Mouse (Mus musculus) heart, postnatal 0 days (tissue): ENCODE measurements around the gene Trim56. TPM values are rescaled to one million over a fixed set of nuclear protein-coding genes. Genes with fewer than 3 reads are reported as not detected.

ENCODE experiments used
- ATAC-seq: fragments of 200-750 bp; cut with Nextera tagmentation; 2 replicates; pipeline ENCODE4 v1.8.0; 2017; ENCODE audit warnings: low read depth, moderate number of reproducible peaks, moderate library complexity; ENCODE audit not compliant: insufficient read depth
- DNase-seq: peaks from one replicate; pipeline ENCODE4 v3.0.0-alpha.2; 2016; ENCODE audit warnings: low spot score
- H3K27ac ChIP-seq: fragments of 300-500 bp; sonication (generic); 2 replicates; pipeline ENCODE4 v1.5.1; 2014; ENCODE audit warnings: low read depth, mild to moderate bottlenecking
- H3K27me3 ChIP-seq: fragments of 300-500 bp; sonication (generic); 2 replicates; pipeline ENCODE4 v1.6.1; 2014; ENCODE audit warnings: low read length, mixed read lengths; ENCODE audit not compliant: control insufficient read depth, insufficient read depth
- H3K36me3 ChIP-seq: fragments of 300-500 bp; sonication (generic); replicated peaks from 2 replicates; pipeline ENCODE4 v1.6.1; 2014; ENCODE audit warnings: low read length, mixed read lengths; ENCODE audit not compliant: control insufficient read depth, insufficient read depth
- H3K4me1 ChIP-seq: fragments of 300-500 bp; sonication (generic); 2 replicates; pipeline ENCODE4 v1.6.1; 2014; ENCODE audit warnings: antibody characterized with exemption; ENCODE audit not compliant: control insufficient read depth, insufficient read depth
- H3K4me2 ChIP-seq: fragments of 300-500 bp; sonication (generic); 2 replicates; pipeline ENCODE4 v1.6.1; 2014; ENCODE audit warnings: low read depth, mild to moderate bottlenecking, low read length, moderate library complexity
- H3K4me3 ChIP-seq: fragments of 300-500 bp; sonication (generic); 2 replicates; pipeline ENCODE4 v1.5.1; 2014; ENCODE audit warnings: low read depth, low read length
- H3K9ac ChIP-seq: fragments of 300-500 bp; sonication (generic); replicated peaks from 2 replicates; pipeline ENCODE4 v1.6.1; 2014; ENCODE audit warnings: low read depth, low read length, mixed read lengths
- H3K9me3 ChIP-seq: fragments of 300-500 bp; sonication (generic); replicated peaks from 2 replicates; pipeline ENCODE4 v1.6.1; 2016; ENCODE audit warnings: low read length; ENCODE audit not compliant: control insufficient read depth
- CTCF ChIP-seq: IDR thresholded peaks from 2 replicates; pipeline ENCODE4 v1.5.1; 2016; ENCODE audit warnings: antibody characterized with exemption, control low read depth, low read depth
- EP300 ChIP-seq: IDR thresholded peaks from 2 replicates; pipeline ENCODE4 v1.6.1; 2016; ENCODE audit warnings: antibody characterized with exemption, low read depth
- WGBS: fragments of 180-500 bp; shearing (Covaris S2); extraction: QIAGEN DNeasy Blood & Tissue Kit; methylation state at CpG from one replicate; pipeline ENCODE4 v1.1.7; 2014; 5-methylcytosine and 5-hydroxymethylcytosine counted together
- polyA plus RNA-seq: library from polyadenylated mRNA; unstranded; fragments of >200 nt; fragmentation: Nextera tagmentation; extraction: Ambion mirVana; gene quantifications from 2 replicates; pipeline ENCODE4 v1.2.1, GENCODE M21; 2015
- total RNA-seq: library from RNA; depleted of rRNA; stranded (reverse); fragments of >200 nt; gene quantifications from 2 replicates; pipeline ENCODE4 v1.2.3, GENCODE M21; 2014; ENCODE audit warnings: low replicate concordance

Trim56 gene
- total and polyA plus RNA-seq, 2 experiments from 2014 or later = 4.9 to 15.1 TPM

DNA sequence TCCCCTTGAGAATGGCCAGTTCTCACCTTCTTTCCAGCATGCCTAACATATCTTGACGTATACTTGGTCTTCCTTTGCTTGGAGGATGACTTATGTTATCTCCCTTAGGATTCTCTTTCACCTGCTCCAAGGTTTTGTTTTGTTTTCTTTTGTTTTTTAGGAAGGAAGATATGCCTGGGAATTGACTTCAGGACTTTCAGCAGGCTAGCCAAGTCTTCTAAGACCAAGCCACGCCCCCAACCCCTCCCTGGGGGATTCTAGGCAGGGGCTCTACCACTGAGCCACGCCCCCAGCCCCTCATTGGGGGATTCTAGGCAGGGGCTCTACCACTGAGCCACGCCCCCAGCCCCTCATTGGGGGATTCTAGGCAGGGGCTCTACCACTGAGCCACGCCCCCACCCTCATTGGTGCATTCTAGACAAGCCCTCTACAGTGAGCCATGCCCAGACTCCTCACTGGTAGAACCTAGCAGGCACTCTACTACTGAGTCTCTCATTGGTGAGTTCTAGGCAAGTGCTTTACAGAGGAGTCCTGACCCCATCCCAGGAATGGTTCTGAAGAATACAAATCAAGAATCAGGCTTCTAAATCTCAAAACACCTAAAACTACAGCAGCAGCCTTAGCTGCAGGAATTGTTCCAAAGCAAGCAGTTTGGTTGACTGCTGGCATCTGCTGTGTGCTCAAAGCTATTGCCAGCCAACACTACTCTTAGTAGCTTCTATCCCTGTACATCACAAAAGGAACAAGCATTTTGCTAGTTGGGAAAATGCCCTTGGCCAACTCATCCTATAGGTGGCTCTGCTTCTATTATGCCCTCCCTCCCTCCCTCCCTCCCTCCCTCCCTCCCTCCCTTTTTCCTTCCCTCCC lies 4.2 kb downstream of the Trim56 start:
- 84% methylated on average over 4 of the region's 5 CpGs for WGBS
- H3K27ac ChIP-seq = no peak overlapping the region
- H3K4me2 ChIP-seq = no peak overlapping the region
- H3K9me3 ChIP-seq = no peaks in the 10 kb centered on the region
- DNase-seq (no peak), ATAC-seq (no peak)
- no peak overlapping the region for H3K9ac ChIP-seq
- TF ChIP-seq CTCF (no peak), EP300 (no peak)
- H3K36me3 ChIP-seq = peaks cover 29% of the 10 kb centered on the region
- no peaks in the 10 kb centered on the region for H3K27me3 ChIP-seq
- H3K4me1 ChIP-seq = no peaks in the 10 kb centered on the region
- H3K4me3 ChIP-seq = no peak overlapping the region

DNA sequence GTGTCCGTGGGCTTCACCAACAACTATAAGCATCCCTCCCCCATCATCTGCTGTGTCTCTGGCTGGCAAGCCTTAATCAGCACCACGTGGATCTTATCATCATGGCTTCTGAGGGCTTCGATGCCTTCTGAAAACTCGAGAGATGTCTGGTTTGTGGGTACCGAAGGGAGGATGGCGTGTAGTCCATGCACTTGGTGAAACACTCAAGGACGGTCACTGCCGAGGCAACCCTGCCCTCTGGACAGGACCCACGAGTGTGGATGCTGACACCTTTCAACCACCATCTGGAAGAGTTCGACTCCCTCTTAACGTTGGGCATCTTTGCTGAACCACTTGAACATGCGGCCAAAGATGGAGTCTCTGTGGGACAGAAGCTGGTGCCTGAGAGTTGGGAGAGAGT lies 5.1 kb downstream of the Trim56 start:
- no peaks in the 10 kb centered on the region for H3K4me1 ChIP-seq
- H3K27ac ChIP-seq = no peak overlapping the region
- WGBS = 84% methylated on average over 12 of the region's 12 CpGs
- TF ChIP-seq EP300 = no peak
- TF ChIP-seq CTCF = no peak
- DNase-seq (no peak), ATAC-seq (no peak)
- H3K4me3 ChIP-seq = no peak overlapping the region
- H3K9me3 ChIP-seq = no peaks in the 10 kb centered on the region
- H3K27me3 ChIP-seq = no peaks in the 10 kb centered on the region
- no peak overlapping the region for H3K4me2 ChIP-seq
- no peak overlapping the region for H3K9ac ChIP-seq
- H3K36me3 ChIP-seq = peaks cover 29% of the 10 kb centered on the region

DNA sequence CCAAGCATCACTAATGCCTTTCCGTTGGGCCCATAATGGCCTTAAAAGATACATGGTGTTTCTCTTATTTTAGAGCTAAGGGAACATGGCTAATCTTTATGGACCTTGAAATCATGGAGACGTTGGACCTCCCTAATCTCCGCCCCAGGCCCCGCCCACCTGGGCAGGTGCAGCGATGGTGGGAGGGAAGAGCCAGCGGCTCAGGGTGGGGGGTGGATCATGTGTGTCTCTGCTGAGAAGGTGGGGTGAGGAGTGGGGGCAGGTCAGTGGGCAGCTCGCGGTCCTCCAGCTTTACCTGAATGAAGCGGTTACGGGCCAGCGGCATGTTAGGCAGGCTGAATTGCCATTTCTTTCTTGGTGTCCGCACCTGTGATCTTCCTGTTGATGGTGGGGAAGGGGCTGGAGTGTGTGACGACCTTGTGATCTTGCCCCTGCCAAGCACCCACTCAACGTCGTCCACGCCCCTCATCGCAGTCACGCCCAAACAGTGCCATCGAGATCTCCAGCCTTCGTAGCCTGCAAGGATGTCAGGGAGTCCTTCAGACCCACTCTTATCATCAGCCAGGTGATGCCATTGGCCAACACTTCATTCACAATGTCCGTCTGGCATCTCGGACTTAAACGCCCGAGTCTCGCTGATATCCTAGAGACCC lies 5.9 kb downstream of the Trim56 start:
- Histone ChIP-seq H3K36me3 (peaks cover 29% of the 10 kb centered on the region), H3K27ac (no peak overlapping the region), H3K27me3 (no peaks in the 10 kb centered on the region), H3K4me3 (no peak overlapping the region), H3K9ac (no peak overlapping the region), H3K4me1 (no peaks in the 10 kb centered on the region), H3K4me2 (no peak overlapping the region), H3K9me3 (no peaks in the 10 kb centered on the region)
- TF ChIP-seq EP300 = no peak
- TF ChIP-seq CTCF = no peak
- 48% methylated on average over 23 of the region's 25 CpGs for WGBS
- no peak for ATAC-seq
- no peak for DNase-seq

DNA sequence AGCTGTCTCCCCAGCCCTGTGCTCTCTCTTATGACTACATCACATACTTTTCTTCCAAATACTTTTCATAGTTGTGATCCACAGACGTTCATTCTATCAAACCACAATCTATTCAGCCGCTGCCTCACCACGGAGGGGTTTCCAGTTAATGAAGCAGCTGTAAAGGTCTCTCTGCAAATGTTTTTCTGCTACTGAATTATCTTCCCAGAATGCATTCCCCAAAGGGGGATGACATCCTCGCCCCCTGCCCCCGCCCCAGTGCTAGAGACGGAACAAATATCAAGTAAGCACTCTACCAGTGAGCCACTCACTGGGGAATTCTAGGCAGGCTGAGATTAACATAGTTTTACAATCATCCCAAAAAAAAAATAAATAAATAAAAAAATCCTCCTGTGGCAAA lies 7.9 kb downstream of the Trim56 start:
- Histone ChIP-seq H3K9ac (no peak overlapping the region), H3K27me3 (no peaks in the 10 kb centered on the region), H3K4me3 (no peak overlapping the region), H3K27ac (no peak overlapping the region), H3K9me3 (no peaks in the 10 kb centered on the region), H3K4me1 (0 out of 2 replicates have a peak, but pooled peaks cover 3% of the 10 kb centered on the region), H3K36me3 (peaks cover 13% of the 10 kb centered on the region), H3K4me2 (no peak overlapping the region)
- DNase-seq = no peak
- 46% methylated on average over 6 of the region's 6 CpGs for WGBS
- no peak for ATAC-seq
- TF ChIP-seq CTCF (no peak), EP300 (no peak)

DNA sequence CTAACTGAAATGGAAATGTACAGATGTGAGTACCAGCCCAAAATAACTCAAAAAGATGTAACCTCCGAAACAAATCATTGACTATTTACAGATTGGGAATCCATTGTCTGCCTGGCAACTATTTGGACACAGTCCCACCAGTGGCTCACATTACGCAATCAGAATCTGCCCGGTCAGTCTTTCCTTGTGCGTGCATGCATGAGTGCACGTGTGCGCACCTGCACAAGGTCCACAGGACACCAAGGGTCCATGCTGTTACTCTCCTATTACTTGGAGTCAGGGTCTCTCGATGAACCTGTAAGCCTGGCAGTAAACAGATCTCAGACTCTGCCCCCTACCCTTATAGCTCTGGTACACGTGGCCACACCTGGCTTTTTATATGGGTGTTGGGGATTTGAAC lies 8.3 kb downstream of the Trim56 start:
- TF ChIP-seq CTCF (no peak), EP300 (no peak)
- no peak overlapping the region for H3K4me2 ChIP-seq
- DNase-seq = no peak
- no peak overlapping the region for H3K9ac ChIP-seq
- peaks cover 9% of the 10 kb centered on the region for H3K36me3 ChIP-seq
- H3K4me1 ChIP-seq = 0 out of 2 replicates have a peak, but pooled peaks cover 7% of the 10 kb centered on the region
- H3K9me3 ChIP-seq = no peaks in the 10 kb centered on the region
- WGBS = 86% methylated on average over 8 of the region's 8 CpGs
- no peak for ATAC-seq
- no peaks in the 10 kb centered on the region for H3K27me3 ChIP-seq
- H3K4me3 ChIP-seq = no peak overlapping the region
- H3K27ac ChIP-seq = no peak overlapping the region
